Mouse (Mus musculus) liver, embryonic 14.5 days (tissue): ENCODE results near the gene Gm49711.

Source experiments
- CTCF ChIP-seq: IDR thresholded peaks from 2 replicates; pipeline ENCODE4 v1.5.1; 2016; ENCODE audit warnings: antibody characterized with exemption, low read depth, control low read depth
- EP300 ChIP-seq: IDR thresholded peaks from 2 replicates; pipeline ENCODE4 v1.6.1; 2016; ENCODE audit warnings: antibody characterized with exemption, low read depth

DNA sequence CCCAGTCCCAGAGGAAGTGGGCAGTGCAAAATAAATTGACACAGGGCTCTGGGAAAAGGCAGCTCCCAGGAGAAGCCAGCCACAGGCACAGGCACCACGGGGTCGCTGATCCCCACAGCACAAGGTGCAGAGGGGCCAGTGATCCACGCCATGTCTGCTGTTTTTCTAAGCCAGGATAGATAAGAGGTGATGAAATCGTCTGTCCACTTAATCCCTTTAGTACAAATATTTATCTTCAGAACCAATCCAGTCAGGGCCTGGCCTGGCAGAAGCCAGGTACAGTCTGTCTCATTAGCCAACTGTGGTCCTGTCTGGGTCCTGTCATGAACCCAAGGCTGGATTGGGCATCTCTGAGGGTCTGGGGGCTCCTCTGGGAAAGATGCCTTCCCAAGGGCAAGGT lies 125.4 kb downstream of the Gm49711 start:
- TF ChIP-seq CTCF (no peak), EP300 (no peak)
